ENCODE assay signal across 8 mouse cellular contexts in the genomic region with DNA sequence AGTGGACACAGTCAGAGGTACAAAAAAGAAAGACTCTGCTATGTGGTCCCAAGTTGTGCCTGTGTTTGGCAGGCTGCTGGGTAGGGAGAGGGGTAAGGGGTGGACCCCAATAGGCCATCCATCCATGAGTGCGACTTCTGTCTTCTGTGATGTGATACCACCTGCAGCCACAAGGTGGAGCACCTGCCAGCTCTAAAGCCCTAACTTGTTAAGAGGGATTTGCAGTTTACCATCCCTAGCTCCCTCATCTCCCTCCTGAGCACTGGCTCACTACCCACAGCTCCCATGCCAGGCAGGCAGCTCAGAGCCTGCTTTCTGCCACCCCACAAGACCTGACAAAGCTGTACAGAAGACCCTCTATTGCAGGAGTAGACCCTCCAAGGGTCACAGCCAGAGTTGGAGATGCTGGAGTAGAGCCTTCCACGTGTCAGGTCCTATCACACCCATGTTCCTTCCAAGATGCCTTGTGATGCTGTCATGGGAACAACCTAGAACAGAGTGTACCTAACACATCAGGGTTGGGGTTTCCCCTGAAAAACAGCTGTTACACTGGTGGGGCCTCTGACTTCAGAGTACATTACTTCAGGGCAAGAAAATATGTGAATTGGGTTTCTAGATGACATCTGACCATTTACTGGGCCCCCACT. TPM values are rescaled to one million over a fixed set of nuclear protein-coding genes. Genes with fewer than 3 reads are reported as not detected.
DNase-seq lines count a peak whose midpoint lies in the region; ATAC-seq and TF ChIP-seq lines count a peak whose summit lies in the region.

No protein-coding gene starts in this region.

- peaks cover 82% of the 10 kb centered on the region for H3K4me1 ChIP-seq in liver, embryonic 13.5 days (replicated peaks)

- H3K27me3 ChIP-seq in C2C12 (ENCODE audit: control insufficient read depth, insufficient read depth, insufficient read length): no peaks in the 10 kb centered on the region
- H3K27me3 ChIP-seq in liver, embryonic 13.5 days: no peaks in the 10 kb centered on the region

- H3K36me3 ChIP-seq in C2C12 (ENCODE audit: control insufficient read depth, insufficient read depth): no peaks in the 10 kb centered on the region
- H3K36me3 ChIP-seq in liver, embryonic 13.5 days: no peaks in the 10 kb centered on the region

- H3ac ChIP-seq in C2C12 (ENCODE audit: control insufficient read depth, insufficient read length, low read depth): no peak overlapping the region

- peak overlapping the region; percentile 41; the same call in 1 of the 2 replicates for H3K9ac ChIP-seq in liver, embryonic 13.5 days

- peak; percentile 79 for DNase-seq in adipocyte (ENCODE audit: low spot score)
- peak; percentile 89 for DNase-seq in embryo, embryonic 10 days (ENCODE audit: low spot score)
- peak; percentile 51 for DNase-seq in gastrocnemius, postnatal 25 days
- DNase-seq in kidney, postnatal 14 days: peak; percentile 84
- peak; percentile 69 for DNase-seq in liver, embryonic 13.5 days
- peak; percentile 63 for DNase-seq in testis, postnatal 14 days (ENCODE audit: low spot score)

- peaks cover 3% of the 10 kb centered on the region for H3K79me3 ChIP-seq in C2C12 (ENCODE audit: low read depth)

- peaks cover 4% of the 10 kb centered on the region; the same call in 1 of the 2 replicates for H3K9me3 ChIP-seq in liver, embryonic 13.5 days (replicated peaks)

- 31% methylated on average over 2 of the region's 2 CpGs for WGBS in liver, embryonic 13.5 days (ENCODE audit: insufficient replicate concordance)

- H3K4me2 ChIP-seq in liver, embryonic 13.5 days: no peak overlapping the region

- peak; percentile 79 for TF ChIP-seq CTCF in C2C12 (IDR thresholded peaks at IDR 0.05; ENCODE audit: control insufficient read depth, insufficient read depth, insufficient read length)

- ATAC-seq in liver, embryonic 13.5 days (ENCODE audit: low read depth): no peak
- ATAC-seq in neutrophil, adult 5-6 weeks (ENCODE audit: extremely low read depth, insufficient number of reproducible peaks, low FRiP score, poor library complexity, severe bottlenecking): peak; percentile 48; the same call in 1 of the 2 replicates

- no peak overlapping the region for H3K4me3 ChIP-seq in C2C12 (ENCODE audit: insufficient read depth, poor library complexity, severe bottlenecking)
- H3K4me3 ChIP-seq in liver, embryonic 13.5 days (replicated peaks): no peak overlapping the region

- H3K27ac ChIP-seq in liver, embryonic 13.5 days: peak overlapping the region; percentile 68

- H3K79me2 ChIP-seq in C2C12 (ENCODE audit: control insufficient read depth, insufficient read depth): peaks cover 9% of the 10 kb centered on the region

TF ChIP-seq in C2C12, 6 proteins besides CTCF, POLR2A, EP300 and RAD21:
- TF ChIP-seq MYOD1 (IDR thresholded peaks at IDR 0.05; ENCODE audit: control insufficient read depth, insufficient read length, low read depth) (peak; percentile 5), MAX (IDR thresholded peaks at IDR 0.05) (peak; percentile 27), MYOG (IDR thresholded peaks at IDR 0.05; ENCODE audit: control insufficient read depth, extremely low read depth, insufficient read length) (no peak), CEBPB (IDR thresholded peaks at IDR 0.05; ENCODE audit: low read depth) (no peak), USF1 (IDR thresholded peaks at IDR 0.05; ENCODE audit: low read depth) (no peak), FOSL1 (IDR thresholded peaks at IDR 0.05; ENCODE audit: insufficient read depth, low read length, poor library complexity, severe bottlenecking) (no peak)

RNA-seq across cellular contexts. Expression of gene Gramd4, which starts 3.5 kb away (rescaled TPM):
- polyA plus RNA-seq in C2C12 (2012; fragmentation: generic; extraction: Trizol): 36.2 TPM
- 1 to 10 TPM; 4.2 to 9.7 TPM for total RNA-seq in gastrocnemius, postnatal 25 days (2021)
- polyA plus RNA-seq in liver, embryonic 13.5 days (2015; fragmentation: Nextera tagmentation; extraction: Ambion mirVana): 6.8 and 7.0 TPM in 2 replicates
- total RNA-seq in neutrophil, adult 5-6 weeks (2017): 47.0 and 55.5 TPM in 2 replicates

RNA-seq across cellular contexts. Expression of gene Celsr1, which starts 20.4 kb away (rescaled TPM):
- 0.16 TPM for polyA plus RNA-seq in C2C12 (2012; fragmentation: generic; extraction: Trizol)
- total RNA-seq in gastrocnemius, postnatal 25 days (2021): under 1 TPM; 0.31 to 0.43 TPM
- 0.06 and 0.20 TPM in 2 replicates for polyA plus RNA-seq in liver, embryonic 13.5 days (2015; fragmentation: Nextera tagmentation; extraction: Ambion mirVana)
- total RNA-seq in neutrophil, adult 5-6 weeks (2017): 1.4 and 3.1 TPM in 2 replicates
